Mouse (Mus musculus): ENCODE measurements at regions not wholly inside any gene's neighbourhood (a gene's known extent, or its start where the extent isn't known, plus 50 kb on each side); places are given as distances from the start of the nearest gene placed in this dataset.

GRCm38 (mm10) chr16:76200268-76200667, 173.4 kb downstream of the Nrip1 start:
- no peaks in the 10 kb centered on the region for H3K9me3 ChIP-seq (ENCODE audit: control insufficient read depth, low read length)
- DNase-seq (ENCODE audit: low spot score) (peak; percentile 51), ATAC-seq (ENCODE audit: insufficient number of reproducible peaks, low FRiP score, low TSS enrichment, low read depth) (no peak)
- H3K4me1 ChIP-seq (ENCODE audit: control insufficient read depth, insufficient read depth, low read length), result no peaks in the 10 kb centered on the region
- H3K36me3 ChIP-seq (ENCODE audit: control insufficient read depth, insufficient read depth, low read length), result no peaks in the 10 kb centered on the region
- WGBS, result 77% methylated on average over 3 of the region's 3 CpGs
- no peaks in the 10 kb centered on the region for H3K27me3 ChIP-seq (ENCODE audit: control insufficient read depth, insufficient read depth, low read length)
- no peak overlapping the region for H3K4me3 ChIP-seq (ENCODE audit: low read depth, low read length)
- no peak overlapping the region for H3K4me2 ChIP-seq (ENCODE audit: low read depth, severe bottlenecking)
- H3K9ac ChIP-seq (ENCODE audit: low read length), result no peak overlapping the region
- no peak overlapping the region for H3K27ac ChIP-seq (replicated peaks; ENCODE audit: low read depth, low read length)

DNA sequence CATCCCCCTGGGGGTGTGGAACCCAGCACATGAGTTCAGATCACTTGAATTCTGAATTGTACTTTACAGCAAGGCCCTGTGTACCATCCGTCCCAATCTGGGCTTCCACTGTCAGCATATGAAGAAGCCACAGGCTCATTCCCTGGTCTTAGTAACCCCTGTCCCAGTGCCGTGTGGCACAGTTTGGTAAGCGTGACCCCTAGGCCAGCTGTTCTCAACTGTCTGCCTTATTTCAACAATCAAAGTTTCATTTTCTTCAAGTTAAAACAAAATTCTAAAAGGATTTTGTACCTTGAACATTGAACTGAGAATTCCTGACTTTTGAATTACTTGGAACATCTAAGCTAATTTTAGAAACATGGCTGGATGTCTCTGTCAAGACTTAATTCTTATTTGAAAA, 174.6 kb downstream of the Nrip1 start:
- Histone ChIP-seq H3K36me3 (ENCODE audit: control insufficient read depth, insufficient read depth, low read length) (no peaks in the 10 kb centered on the region), H3K9me3 (ENCODE audit: control insufficient read depth, low read length) (no peaks in the 10 kb centered on the region), H3K4me3 (ENCODE audit: low read depth, low read length) (no peak overlapping the region), H3K4me1 (ENCODE audit: control insufficient read depth, insufficient read depth, low read length) (no peaks in the 10 kb centered on the region), H3K27me3 (ENCODE audit: control insufficient read depth, insufficient read depth, low read length) (no peaks in the 10 kb centered on the region), H3K4me2 (ENCODE audit: low read depth, severe bottlenecking) (no peak overlapping the region), H3K27ac (replicated peaks; ENCODE audit: low read depth, low read length) (no peak overlapping the region), H3K9ac (ENCODE audit: low read length) (no peak overlapping the region)
- DNase-seq (ENCODE audit: low spot score) (no peak), ATAC-seq (ENCODE audit: insufficient number of reproducible peaks, low FRiP score, low TSS enrichment, low read depth) (no peak)
- 84% methylated on average over 3 of the region's 3 CpGs for WGBS

DNA sequence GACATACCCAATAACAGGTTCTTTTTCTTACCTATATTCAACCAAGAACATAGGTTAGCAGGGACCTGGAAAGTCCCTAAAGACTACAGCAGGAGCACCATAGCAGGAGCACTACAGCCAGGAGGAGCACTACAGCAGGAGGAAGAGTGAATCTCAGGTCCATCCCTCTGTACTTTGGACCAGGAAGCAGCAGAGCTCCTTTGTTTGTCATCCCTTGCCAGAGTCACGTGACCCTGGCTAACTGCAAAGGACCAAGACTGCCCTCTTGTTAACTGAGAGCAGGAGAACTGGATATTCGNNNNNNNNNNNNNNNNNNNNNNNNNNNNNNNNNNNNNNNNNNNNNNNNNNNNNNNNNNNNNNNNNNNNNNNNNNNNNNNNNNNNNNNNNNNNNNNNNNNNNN, 172.2 kb upstream of the Samsn1 start:
- Histone ChIP-seq H3K4me3 (ENCODE audit: low read depth, low read length) (no peak overlapping the region), H3K27ac (replicated peaks; ENCODE audit: low read depth, low read length) (no peak overlapping the region), H3K36me3 (ENCODE audit: control insufficient read depth, insufficient read depth, low read length) (no peaks in the 10 kb centered on the region), H3K9ac (ENCODE audit: low read length) (no peak overlapping the region), H3K4me2 (ENCODE audit: low read depth, severe bottlenecking) (no peak overlapping the region), H3K9me3 (ENCODE audit: control insufficient read depth, low read length) (no peaks in the 10 kb centered on the region), H3K4me1 (ENCODE audit: control insufficient read depth, insufficient read depth, low read length) (no peaks in the 10 kb centered on the region), H3K27me3 (ENCODE audit: control insufficient read depth, insufficient read depth, low read length) (no peaks in the 10 kb centered on the region)
- DNase-seq (ENCODE audit: low spot score) (no peak), ATAC-seq (ENCODE audit: insufficient number of reproducible peaks, low FRiP score, low TSS enrichment, low read depth) (no peak)
- 79% methylated on average over 2 of the region's 2 CpGs for WGBS

DNA sequence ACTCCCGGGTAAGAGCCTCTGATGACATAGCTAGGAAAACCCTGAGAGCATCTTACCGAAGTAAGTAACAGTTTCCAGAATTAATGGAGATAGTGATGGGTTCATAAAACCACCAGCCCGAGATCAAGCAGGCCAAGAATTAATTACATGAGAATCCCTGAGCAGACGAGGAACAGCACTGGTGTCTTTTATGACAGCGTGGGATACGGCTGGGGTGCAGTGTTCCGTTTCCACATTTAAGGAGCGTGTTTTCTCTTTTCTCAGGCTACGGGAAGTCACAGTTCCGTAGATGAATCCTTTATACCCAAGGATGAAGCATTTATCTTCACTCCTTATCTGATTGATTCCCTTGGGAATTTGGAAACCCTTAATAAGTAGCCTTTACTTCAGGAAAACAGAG, 169.1 kb upstream of the Samsn1 start:
- Histone ChIP-seq H3K4me1 (ENCODE audit: control insufficient read depth, insufficient read depth, low read length) (no peaks in the 10 kb centered on the region), H3K9ac (ENCODE audit: low read length) (no peak overlapping the region), H3K9me3 (ENCODE audit: control insufficient read depth, low read length) (no peaks in the 10 kb centered on the region), H3K4me3 (ENCODE audit: low read depth, low read length) (no peak overlapping the region), H3K36me3 (ENCODE audit: control insufficient read depth, insufficient read depth, low read length) (no peaks in the 10 kb centered on the region), H3K4me2 (ENCODE audit: low read depth, severe bottlenecking) (no peak overlapping the region), H3K27ac (replicated peaks; ENCODE audit: low read depth, low read length) (no peak overlapping the region), H3K27me3 (ENCODE audit: control insufficient read depth, insufficient read depth, low read length) (no peaks in the 10 kb centered on the region)
- 93% methylated on average over 10 of the region's 10 CpGs for WGBS
- no peak for ATAC-seq (ENCODE audit: insufficient number of reproducible peaks, low FRiP score, low TSS enrichment, low read depth)
- no peak for DNase-seq (ENCODE audit: low spot score)

DNA sequence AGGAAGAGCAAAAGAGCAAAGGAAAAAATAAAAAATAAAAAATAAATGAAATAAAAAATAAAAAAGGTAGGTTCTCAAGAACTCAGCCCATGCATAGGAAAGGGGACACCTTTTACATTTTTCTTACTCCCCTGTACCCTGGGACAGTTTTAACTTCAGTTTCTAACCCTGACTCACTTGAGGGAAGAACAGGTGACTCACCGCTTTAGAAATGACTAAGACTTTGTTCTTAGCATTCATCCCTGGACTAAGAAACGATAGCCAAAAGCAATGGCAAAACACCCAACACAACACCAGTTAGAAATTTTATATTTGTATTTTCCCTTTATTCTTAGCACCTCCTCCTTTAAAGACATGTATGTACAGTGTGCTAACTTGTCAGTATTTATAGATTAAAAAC, 161.5 kb upstream of the Samsn1 start:
- no peak for ATAC-seq (ENCODE audit: insufficient number of reproducible peaks, low FRiP score, low TSS enrichment, low read depth)
- H3K9me3 ChIP-seq (ENCODE audit: control insufficient read depth, low read length), result no peaks in the 10 kb centered on the region
- no peaks in the 10 kb centered on the region for H3K36me3 ChIP-seq (ENCODE audit: control insufficient read depth, insufficient read depth, low read length)
- no peak overlapping the region for H3K9ac ChIP-seq (ENCODE audit: low read length)
- no peaks in the 10 kb centered on the region for H3K4me1 ChIP-seq (ENCODE audit: control insufficient read depth, insufficient read depth, low read length)
- no peak for DNase-seq (ENCODE audit: low spot score)
- 93% methylated on average over 2 of the region's 2 CpGs for WGBS
- no peak overlapping the region for H3K4me3 ChIP-seq (ENCODE audit: low read depth, low read length)
- H3K27ac ChIP-seq (replicated peaks; ENCODE audit: low read depth, low read length), result no peak overlapping the region
- no peaks in the 10 kb centered on the region for H3K27me3 ChIP-seq (ENCODE audit: control insufficient read depth, insufficient read depth, low read length)
- no peak overlapping the region for H3K4me2 ChIP-seq (ENCODE audit: low read depth, severe bottlenecking)

DNA sequence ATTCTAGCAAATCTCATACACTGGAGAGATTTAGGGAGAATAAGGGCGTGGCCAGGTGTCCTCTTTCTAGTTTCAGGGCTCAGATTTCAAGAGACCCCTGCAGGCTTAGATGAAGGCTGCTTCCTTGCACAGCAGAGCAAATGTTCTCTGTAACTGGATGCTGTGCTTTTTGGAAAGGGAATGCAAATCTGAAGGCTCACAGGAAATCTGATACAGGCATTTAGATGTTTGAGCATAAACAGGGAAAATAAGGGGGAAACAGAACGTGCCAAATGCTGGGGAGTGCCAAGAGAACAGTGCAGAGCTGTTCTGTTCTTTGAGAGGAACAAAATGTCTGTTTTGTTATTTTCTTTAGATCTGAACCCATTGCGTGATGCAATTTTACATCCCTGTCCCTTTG, 161.0 kb upstream of the Samsn1 start:
- H3K9ac ChIP-seq (ENCODE audit: low read length), result no peak overlapping the region
- no peak overlapping the region for H3K4me3 ChIP-seq (ENCODE audit: low read depth, low read length)
- WGBS, result 13% methylated on average over 3 of the region's 3 CpGs
- H3K27ac ChIP-seq (replicated peaks; ENCODE audit: low read depth, low read length), result no peak overlapping the region
- H3K36me3 ChIP-seq (ENCODE audit: control insufficient read depth, insufficient read depth, low read length), result no peaks in the 10 kb centered on the region
- H3K9me3 ChIP-seq (ENCODE audit: control insufficient read depth, low read length), result no peaks in the 10 kb centered on the region
- ATAC-seq (ENCODE audit: insufficient number of reproducible peaks, low FRiP score, low TSS enrichment, low read depth) (peak; percentile 88), DNase-seq (ENCODE audit: low spot score) (peak; percentile 38)
- H3K27me3 ChIP-seq (ENCODE audit: control insufficient read depth, insufficient read depth, low read length), result no peaks in the 10 kb centered on the region
- no peaks in the 10 kb centered on the region for H3K4me1 ChIP-seq (ENCODE audit: control insufficient read depth, insufficient read depth, low read length)
- H3K4me2 ChIP-seq (ENCODE audit: low read depth, severe bottlenecking), result no peak overlapping the region

GRCm38 (mm10) chr16:76181596-76181995, 159.5 kb upstream of the Samsn1 start:
- no peaks in the 10 kb centered on the region for H3K9me3 ChIP-seq (ENCODE audit: control insufficient read depth, low read length)
- no peak for ATAC-seq (ENCODE audit: insufficient number of reproducible peaks, low FRiP score, low TSS enrichment, low read depth)
- no peaks in the 10 kb centered on the region for H3K36me3 ChIP-seq (ENCODE audit: control insufficient read depth, insufficient read depth, low read length)
- H3K9ac ChIP-seq (ENCODE audit: low read length), result no peak overlapping the region
- WGBS, result 90% methylated on average over 3 of the region's 3 CpGs
- no peaks in the 10 kb centered on the region for H3K4me1 ChIP-seq (ENCODE audit: control insufficient read depth, insufficient read depth, low read length)
- H3K4me3 ChIP-seq (ENCODE audit: low read depth, low read length), result no peak overlapping the region
- H3K4me2 ChIP-seq (ENCODE audit: low read depth, severe bottlenecking), result no peak overlapping the region
- no peak for DNase-seq (ENCODE audit: low spot score)
- H3K27ac ChIP-seq (replicated peaks; ENCODE audit: low read depth, low read length), result no peak overlapping the region
- H3K27me3 ChIP-seq (ENCODE audit: control insufficient read depth, insufficient read depth, low read length), result no peaks in the 10 kb centered on the region

DNA sequence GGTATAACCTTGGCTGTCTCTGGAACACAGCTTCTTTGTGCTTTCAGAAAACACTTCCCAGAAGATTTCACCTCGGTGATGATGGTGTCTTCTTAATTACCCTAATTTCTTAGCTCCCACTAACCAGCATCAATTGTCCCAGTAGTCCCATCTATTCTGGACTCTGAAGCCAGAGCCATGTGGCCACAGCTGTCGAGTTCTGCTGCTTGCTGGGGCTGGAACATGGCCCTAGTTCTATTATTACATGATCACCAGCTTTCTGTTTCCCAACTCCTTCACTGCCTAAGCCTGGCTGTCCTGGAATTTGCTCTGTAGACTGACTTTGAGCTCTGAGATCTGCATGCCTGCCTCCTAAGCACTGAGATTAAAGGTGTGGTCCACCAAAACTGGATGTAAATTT, 145.6 kb upstream of the Samsn1 start:
- ATAC-seq (ENCODE audit: insufficient number of reproducible peaks, low FRiP score, low TSS enrichment, low read depth) (no peak), DNase-seq (ENCODE audit: low spot score) (no peak)
- no peaks in the 10 kb centered on the region for H3K27me3 ChIP-seq (ENCODE audit: control insufficient read depth, insufficient read depth, low read length)
- H3K4me2 ChIP-seq (ENCODE audit: low read depth, severe bottlenecking), result no peak overlapping the region
- H3K4me1 ChIP-seq (ENCODE audit: control insufficient read depth, insufficient read depth, low read length), result no peaks in the 10 kb centered on the region
- H3K9ac ChIP-seq (ENCODE audit: low read length), result no peak overlapping the region
- H3K36me3 ChIP-seq (ENCODE audit: control insufficient read depth, insufficient read depth, low read length), result no peaks in the 10 kb centered on the region
- no peak overlapping the region for H3K27ac ChIP-seq (replicated peaks; ENCODE audit: low read depth, low read length)
- H3K4me3 ChIP-seq (ENCODE audit: low read depth, low read length), result no peak overlapping the region
- WGBS, result 76% methylated on average over 2 of the region's 2 CpGs
- H3K9me3 ChIP-seq (ENCODE audit: control insufficient read depth, low read length), result no peaks in the 10 kb centered on the region

DNA sequence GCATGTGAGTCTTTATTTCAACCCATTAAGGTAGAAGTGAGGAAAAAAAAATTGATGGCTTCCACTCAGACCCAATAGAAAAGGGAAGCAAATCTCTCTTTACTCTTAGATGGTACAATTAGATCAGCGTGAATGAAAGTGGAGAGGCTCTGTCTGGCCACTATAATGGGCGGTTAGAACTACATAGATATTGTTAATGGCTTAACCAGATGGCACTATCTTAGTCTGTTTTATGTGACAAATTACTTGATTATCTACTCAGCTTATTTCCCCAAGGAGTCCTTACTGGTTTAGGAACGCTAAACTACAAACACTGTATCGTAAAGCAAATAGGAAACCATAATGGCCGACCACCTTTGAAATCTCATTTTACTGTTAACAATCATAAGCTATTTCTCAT, 138.8 kb upstream of the Samsn1 start:
- no peaks in the 10 kb centered on the region for H3K27me3 ChIP-seq (ENCODE audit: control insufficient read depth, insufficient read depth, low read length)
- WGBS, result 71% methylated on average over 5 of the region's 5 CpGs
- no peak overlapping the region for H3K9ac ChIP-seq (ENCODE audit: low read length)
- H3K27ac ChIP-seq (replicated peaks; ENCODE audit: low read depth, low read length), result no peak overlapping the region
- no peak overlapping the region for H3K4me3 ChIP-seq (ENCODE audit: low read depth, low read length)
- H3K36me3 ChIP-seq (ENCODE audit: control insufficient read depth, insufficient read depth, low read length), result no peaks in the 10 kb centered on the region
- no peaks in the 10 kb centered on the region for H3K9me3 ChIP-seq (ENCODE audit: control insufficient read depth, low read length)
- no peaks in the 10 kb centered on the region for H3K4me1 ChIP-seq (ENCODE audit: control insufficient read depth, insufficient read depth, low read length)
- DNase-seq (ENCODE audit: low spot score) (no peak), ATAC-seq (ENCODE audit: insufficient number of reproducible peaks, low FRiP score, low TSS enrichment, low read depth) (no peak; the same call in 1 of the 2 replicates)
- H3K4me2 ChIP-seq (ENCODE audit: low read depth, severe bottlenecking), result no peak overlapping the region

All from limb, embryonic 11.5 days (tissue).